Mouse (Mus musculus) myocyte (in vitro differentiated cells): ENCODE data around the gene Oosp2.

ENCODE experiments used
- MAX ChIP-seq: IDR thresholded peaks from one replicate; pipeline ENCODE4 v1.6.1; 2011; ENCODE audit warnings: low read depth, mild to moderate bottlenecking, control low read depth
- POLR2A ChIP-seq: IDR thresholded peaks from one replicate; pipeline ENCODE4 v1.6.1; 2011; ENCODE audit warnings: low read depth, mild to moderate bottlenecking, control low read depth, moderate library complexity; ENCODE audit not compliant: insufficient read length
- TCF3 ChIP-seq: IDR thresholded peaks from one replicate; pipeline ENCODE4 v1.6.1; 2011; ENCODE audit warnings: low read depth, control low read depth; ENCODE audit not compliant: insufficient read length
- USF1 ChIP-seq: IDR thresholded peaks from one replicate; pipeline ENCODE4 v1.6.1; 2011; ENCODE audit warnings: low read depth, mild to moderate bottlenecking, control low read depth, moderate library complexity

GRCm38 (mm10) chr19:11635572-11635971 lies 24.8 kb downstream of the Oosp2 start:
- no peak for TF ChIP-seq USF1
- no peak for TF ChIP-seq POLR2A
- no peak for TF ChIP-seq MAX
- TF ChIP-seq TCF3, result no peak
